Mouse (Mus musculus): Measurements from ENCODE around the gene Zfp451.
"Not testable (repeated sequence)": the region's sequence is repeated elsewhere in the genome, so short reads cannot be mapped to it uniquely, and the experiment has no call there.

The Zfp451 gene

GRCm38 (mm10) chr1:33757491-33758041 lies 56.8 kb downstream of the Zfp451 start, which contains the start of gene Bag2:
TSS of gene Bag2 (minus strand) at chr1:33757795.
- peak; percentile 63 for DNase-seq (ENCODE audit: low read depth, low spot score)

- DNase-seq (ENCODE audit: low read depth, low spot score), result no peak
These were observed 57.4 kb downstream of the Zfp451 start for GRCm38 (mm10) chr1:33757033-33757413.

- DNase-seq (ENCODE audit: low read depth, low spot score), result no peak
These were observed 58.0 kb downstream of the Zfp451 start for GRCm38 (mm10) chr1:33756258-33757032.

- DNase-seq (ENCODE audit: low read depth, low spot score), result no peak
These were observed 58.6 kb downstream of the Zfp451 start for GRCm38 (mm10) chr1:33755799-33756198.

GRCm38 (mm10) chr1:33754965-33755735 lies 59.2 kb downstream of the Zfp451 start:
- DNase-seq (ENCODE audit: low read depth, low spot score), result peak; percentile 50

GRCm38 (mm10) chr1:33754089-33754488 lies 60.3 kb downstream of the Zfp451 start:
- DNase-seq (ENCODE audit: low read depth, low spot score), result no peak

GRCm38 (mm10) chr1:33751283-33751682 lies 63.1 kb downstream of the Zfp451 start:
- DNase-seq (ENCODE audit: low read depth, low spot score), result peak; percentile 90

- not testable (repeated sequence) for DNase-seq (ENCODE audit: low read depth, low spot score)
These were observed 64.7 kb downstream of the Zfp451 start for GRCm38 (mm10) chr1:33749709-33750108.

GRCm38 (mm10) chr1:33749109-33749508 lies 65.3 kb downstream of the Zfp451 start:
- no peak for DNase-seq (ENCODE audit: low read depth, low spot score)

- no peak for DNase-seq (ENCODE audit: low read depth, low spot score)
These were observed 68.5 kb downstream of the Zfp451 start for GRCm38 (mm10) chr1:33745901-33746300.

GRCm38 (mm10) chr1:33744815-33745214 lies 69.6 kb downstream of the Zfp451 start:
- DNase-seq (ENCODE audit: low read depth, low spot score), result not testable (repeated sequence)

- peak; percentile 80 for DNase-seq (ENCODE audit: low read depth, low spot score)
These were observed 71.5 kb downstream of the Zfp451 start for GRCm38 (mm10) chr1:33742903-33743302.

- DNase-seq (ENCODE audit: low read depth, low spot score), result peak; percentile 92
These were observed 75.1 kb downstream of the Zfp451 start for GRCm38 (mm10) chr1:33739302-33739701.

GRCm38 (mm10) chr1:33738681-33739278 lies 75.6 kb downstream of the Zfp451 start:
- no peak for DNase-seq (ENCODE audit: low read depth, low spot score)

GRCm38 (mm10) chr1:33738281-33738680 lies 76.1 kb downstream of the Zfp451 start:
- DNase-seq (ENCODE audit: low read depth, low spot score), result no peak

GRCm38 (mm10) chr1:33734001-33734685 lies 80.3 kb downstream of the Zfp451 start:
- DNase-seq (ENCODE audit: low read depth, low spot score), result no peak

- DNase-seq (ENCODE audit: low read depth, low spot score), result no peak
These were observed 81.4 kb downstream of the Zfp451 start for GRCm38 (mm10) chr1:33733044-33733443.

GRCm38 (mm10) chr1:33725086-33725485 lies 89.3 kb downstream of the Zfp451 start:
- no peak for DNase-seq (ENCODE audit: low read depth, low spot score)

- DNase-seq (ENCODE audit: low read depth, low spot score), result no peak
These were observed 89.9 kb downstream of the Zfp451 start for GRCm38 (mm10) chr1:33724516-33724915.

- DNase-seq (ENCODE audit: low read depth, low spot score), result no peak
These were observed 93.4 kb downstream of the Zfp451 start for GRCm38 (mm10) chr1:33721020-33721419.

GRCm38 (mm10) chr1:33720231-33720630 lies 94.2 kb downstream of the Zfp451 start:
- DNase-seq (ENCODE audit: low read depth, low spot score), result peak; percentile 61

Data from brain, adult 2 months (tissue).